Mouse (Mus musculus) forebrain, embryonic 14.5 days (tissue): ENCODE results near the gene Slc16a13. TPM values are rescaled to one million over a fixed set of nuclear protein-coding genes. Genes with fewer than 3 reads are reported as not detected.

Source experiments
- ATAC-seq: fragments of 200-750 bp; cut with Nextera tagmentation; 2 replicates; pipeline ENCODE4 v1.8.0; 2017; ENCODE audit warnings: mild to moderate bottlenecking, moderate library complexity
- DNase-seq: peaks from one replicate; pipeline ENCODE4 v3.0.0-alpha.2; 2015; ENCODE audit warnings: low spot score
- H3K27ac ChIP-seq: fragments of 300-500 bp; sonication (generic); 2 replicates; pipeline ENCODE4 v1.5.1; 2014; ENCODE audit warnings: low read depth, mild to moderate bottlenecking, control low read depth, low read length, moderate library complexity
- H3K27me3 ChIP-seq: fragments of 300-500 bp; sonication (generic); replicated peaks from 2 replicates; pipeline ENCODE4 v1.6.1; 2014; ENCODE audit warnings: low read length, control low read depth, mixed read lengths; ENCODE audit not compliant: control insufficient read depth, insufficient read depth
- H3K36me3 ChIP-seq: fragments of 300-500 bp; sonication (generic); 2 replicates; pipeline ENCODE4 v1.6.1; 2014; ENCODE audit warnings: low read length, control low read depth; ENCODE audit not compliant: control insufficient read depth, insufficient read depth
- H3K4me1 ChIP-seq: fragments of 300-500 bp; sonication (generic); 2 replicates; pipeline ENCODE4 v1.6.1; 2014; ENCODE audit warnings: antibody characterized with exemption, low read length, control low read depth; ENCODE audit not compliant: control insufficient read depth, insufficient read depth
- H3K4me2 ChIP-seq: fragments of 300-500 bp; sonication (generic); 2 replicates; pipeline ENCODE4 v1.6.1; 2014; ENCODE audit warnings: mild to moderate bottlenecking, control low read depth, low read length
- H3K4me3 ChIP-seq: fragments of 300-500 bp; sonication (generic); 2 replicates; pipeline ENCODE4 v1.5.1; 2014; ENCODE audit warnings: low read depth, low read length, control low read depth
- H3K9ac ChIP-seq: fragments of 300-500 bp; sonication (generic); 2 replicates; pipeline ENCODE4 v1.6.1; 2014; ENCODE audit warnings: mild to moderate bottlenecking, low read length, control low read depth, moderate library complexity
- H3K9me3 ChIP-seq: fragments of 300-500 bp; sonication (generic); replicated peaks from 2 replicates; pipeline ENCODE4 v1.6.1; 2016; ENCODE audit warnings: low read length, control low read depth, mixed read lengths; ENCODE audit not compliant: control insufficient read depth
- WGBS: fragments of 180-500 bp; shearing (Covaris S2); extraction: QIAGEN DNeasy Blood & Tissue Kit; methylation state at CpG from one replicate; pipeline ENCODE4 v1.1.7; 2014; 5-methylcytosine and 5-hydroxymethylcytosine counted together
- polyA plus RNA-seq: library from polyadenylated mRNA; unstranded; fragments of >200 nt; fragmentation: Nextera tagmentation; extraction: Ambion mirVana; gene quantifications from 2 replicates; pipeline ENCODE4 v1.2.1, GENCODE M21; 2014

The Slc16a13 gene
- polyA plus RNA-seq, 1 experiment from 2014 or later = 9.2 TPM

GRCm38 (mm10) chr11:70211972-70212371 lies 8.9 kb downstream of the Slc16a13 start:
- H3K4me1 ChIP-seq = peaks cover 13% of the 10 kb centered on the region
- no peak overlapping the region for H3K9ac ChIP-seq
- H3K36me3 ChIP-seq = peaks cover 11% of the 10 kb centered on the region
- no peak overlapping the region for H3K4me3 ChIP-seq
- H3K9me3 ChIP-seq = no peaks in the 10 kb centered on the region
- DNase-seq (no peak), ATAC-seq (no peak)
- H3K27me3 ChIP-seq = peaks cover 39% of the 10 kb centered on the region
- 71% methylated on average over 6 of the region's 6 CpGs for WGBS
- H3K4me2 ChIP-seq = no peak overlapping the region
- H3K27ac ChIP-seq = no peak overlapping the region

- Histone ChIP-seq H3K27ac (no peak overlapping the region), H3K4me1 (peaks cover 13% of the 10 kb centered on the region), H3K9ac (no peak overlapping the region), H3K27me3 (peaks cover 30% of the 10 kb centered on the region), H3K9me3 (no peaks in the 10 kb centered on the region), H3K36me3 (peaks cover under 1% of the 10 kb centered on the region; the same call in 1 of the 2 replicates), H3K4me3 (no peak overlapping the region), H3K4me2 (no peak overlapping the region)
- ATAC-seq = no peak
- no peak for DNase-seq
- WGBS = 90% methylated on average over 2 of the region's 2 CpGs
These were observed 10.2 kb downstream of the Slc16a13 start for GRCm38 (mm10) chr11:70210681-70211080.

GRCm38 (mm10) chr11:70208778-70209388 lies 12.0 kb downstream of the Slc16a13 start:
- Histone ChIP-seq H3K4me1 (peaks cover 6% of the 10 kb centered on the region; the same call in 1 of the 2 replicates), H3K27me3 (peaks cover 13% of the 10 kb centered on the region), H3K4me3 (no peak overlapping the region), H3K4me2 (no peak overlapping the region), H3K36me3 (no peaks in the 10 kb centered on the region), H3K9me3 (no peaks in the 10 kb centered on the region), H3K9ac (no peak overlapping the region), H3K27ac (no peak overlapping the region)
- DNase-seq (no peak), ATAC-seq (no peak)
- WGBS = 77% methylated on average over 5 of the region's 5 CpGs

- Histone ChIP-seq H3K9me3 (no peaks in the 10 kb centered on the region), H3K9ac (no peak overlapping the region), H3K27ac (no peak overlapping the region), H3K27me3 (no peaks in the 10 kb centered on the region), H3K4me1 (no peaks in the 10 kb centered on the region), H3K4me2 (no peak overlapping the region), H3K4me3 (no peak overlapping the region), H3K36me3 (no peaks in the 10 kb centered on the region)
- WGBS = 94% methylated on average over 7 of the region's 7 CpGs
- ATAC-seq (no peak), DNase-seq (no peak)
These were observed 13.6 kb downstream of the Slc16a13 start for GRCm38 (mm10) chr11:70207283-70207682.

GRCm38 (mm10) chr11:70206801-70207200 lies 14.1 kb downstream of the Slc16a13 start:
- Histone ChIP-seq H3K36me3 (no peaks in the 10 kb centered on the region), H3K9me3 (no peaks in the 10 kb centered on the region), H3K4me1 (no peaks in the 10 kb centered on the region), H3K9ac (no peak overlapping the region), H3K4me2 (no peak overlapping the region), H3K4me3 (no peak overlapping the region), H3K27ac (no peak overlapping the region), H3K27me3 (no peaks in the 10 kb centered on the region)
- WGBS = 84% methylated on average over 2 of the region's 2 CpGs
- ATAC-seq (no peak), DNase-seq (no peak)

- Histone ChIP-seq H3K9ac (no peak overlapping the region), H3K4me2 (no peak overlapping the region), H3K36me3 (no peaks in the 10 kb centered on the region), H3K4me1 (no peaks in the 10 kb centered on the region), H3K4me3 (no peak overlapping the region), H3K27me3 (no peaks in the 10 kb centered on the region), H3K27ac (no peak overlapping the region), H3K9me3 (no peaks in the 10 kb centered on the region)
- DNase-seq (peak; percentile 88), ATAC-seq (no peak)
- WGBS = 41% methylated on average over 5 of the region's 5 CpGs
These were observed 19.2 kb downstream of the Slc16a13 start for GRCm38 (mm10) chr11:70201691-70202090.

- Histone ChIP-seq H3K4me1 (no peaks in the 10 kb centered on the region), H3K9ac (no peak overlapping the region), H3K4me3 (no peak overlapping the region), H3K4me2 (no peak overlapping the region), H3K9me3 (no peaks in the 10 kb centered on the region), H3K36me3 (no peaks in the 10 kb centered on the region), H3K27ac (no peak overlapping the region), H3K27me3 (no peaks in the 10 kb centered on the region)
- DNase-seq = no peak
- WGBS = 83% methylated on average over 5 of the region's 5 CpGs
- no peak for ATAC-seq
These were observed 20.7 kb downstream of the Slc16a13 start for GRCm38 (mm10) chr11:70200036-70200608.

GRCm38 (mm10) chr11:70199107-70199506 lies 21.8 kb downstream of the Slc16a13 start:
- DNase-seq = no peak
- no peak overlapping the region for H3K9ac ChIP-seq
- WGBS = 84% methylated on average over 8 of the region's 8 CpGs
- no peak overlapping the region for H3K27ac ChIP-seq
- H3K27me3 ChIP-seq = no peaks in the 10 kb centered on the region
- no peaks in the 10 kb centered on the region for H3K36me3 ChIP-seq
- ATAC-seq = no peak
- H3K9me3 ChIP-seq = no peaks in the 10 kb centered on the region
- H3K4me3 ChIP-seq = no peak overlapping the region
- no peak overlapping the region for H3K4me2 ChIP-seq
- H3K4me1 ChIP-seq = no peaks in the 10 kb centered on the region

GRCm38 (mm10) chr11:70198332-70198731 lies 22.5 kb downstream of the Slc16a13 start:
- ATAC-seq (no peak), DNase-seq (no peak)
- no peak overlapping the region for H3K9ac ChIP-seq
- 90% methylated on average over 3 of the region's 3 CpGs for WGBS
- H3K36me3 ChIP-seq = no peaks in the 10 kb centered on the region
- H3K9me3 ChIP-seq = no peaks in the 10 kb centered on the region
- no peaks in the 10 kb centered on the region for H3K4me1 ChIP-seq
- H3K4me2 ChIP-seq = no peak overlapping the region
- no peak overlapping the region for H3K27ac ChIP-seq
- H3K27me3 ChIP-seq = no peaks in the 10 kb centered on the region
- H3K4me3 ChIP-seq = no peak overlapping the region
